ENCODE assay signal across 1 mouse cellular context in the genomic region with DNA sequence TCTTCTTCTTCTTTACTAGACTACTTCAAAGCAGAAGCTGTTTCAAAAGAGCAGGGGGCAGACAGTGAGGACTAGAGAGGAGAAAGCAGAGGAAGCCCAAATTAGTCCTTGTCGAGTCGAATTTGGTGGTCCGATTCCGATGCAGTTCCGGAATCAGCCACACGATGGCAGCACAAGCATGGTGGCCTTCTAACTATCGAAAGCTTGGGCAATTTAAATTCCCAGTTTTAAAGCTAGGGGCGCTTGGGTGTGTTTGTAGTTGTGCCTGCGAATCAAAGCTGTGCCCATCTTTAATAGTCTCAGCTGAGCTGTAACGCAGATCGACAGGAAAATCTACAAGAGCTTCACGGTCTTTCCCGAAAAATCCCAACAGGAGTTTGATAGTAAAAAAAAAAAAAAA.
TF ChIP-seq lines count a peak whose summit lies in the region.

No protein-coding gene starts in this region.

TF ChIP-seq in CH12.LX, 34 proteins besides CTCF, POLR2A, EP300 and RAD21 (continued from another document):
- TF ChIP-seq SIN3A (IDR thresholded peaks at IDR 0.05; ENCODE audit: low read length), result peak; percentile 76
- TF ChIP-seq IRF4 (IDR thresholded peaks at IDR 0.05; ENCODE audit: low read depth, low read length), result peak; percentile 48; the same call in 1 of the 2 replicates
- no peak for TF ChIP-seq JUND (conservative IDR thresholded peaks at IDR 0.05; ENCODE audit: low read depth, low read length)
- TF ChIP-seq GABPA (IDR thresholded peaks at IDR 0.05; ENCODE audit: insufficient replicate concordance, low read depth, low read length), result no peak
TF ChIP-seq in CH12.LX: peak in this region for 10.
